Mouse (Mus musculus) mouse trophoblast stem cell (cell line): ENCODE results near the gene Vrk3.

Source experiments
- in situ Hi-C, 2 experiments: fragments of 300-500 bp; cut with MseI, MboI; formaldehyde crosslinking; loops; 2 replicates in 1 of 2; 3 replicates in 1 of 2; pipeline ENCODE4 v1.15.1; 2025

Gene Vrk3

GRCm38 (mm10) chr7:44760366-44760765 is 12.2 kb downstream of the Vrk3 start:
- in situ Hi-C loops = no loop called here

- in situ Hi-C loops = no loop called here
These were observed 19.9 kb downstream of the Vrk3 start for GRCm38 (mm10) chr7:44768129-44768528.

GRCm38 (mm10) chr7:44770046-44770578 is 21.9 kb downstream of the Vrk3 start:
- in situ Hi-C loops = no loop called here

- in situ Hi-C loops = no loop called here
These were observed 24.5 kb downstream of the Vrk3 start for GRCm38 (mm10) chr7:44772591-44773204.

- in situ Hi-C loops = no loop called here
These were observed 28.8 kb downstream of the Vrk3 start for GRCm38 (mm10) chr7:44776849-44777498.

GRCm38 (mm10) chr7:44780101-44780500 is 31.9 kb downstream of the Vrk3 start:
- in situ Hi-C loops = no loop called here

GRCm38 (mm10) chr7:44789531-44789930 is 41.3 kb downstream of the Vrk3 start:
- in situ Hi-C loops = no loop called here

GRCm38 (mm10) chr7:44790066-44790465 is 41.9 kb downstream of the Vrk3 start:
- in situ Hi-C loops = loop anchor here (5.0 kb wide), 1 partner anchor 1378 kb away; no protein-coding TSS in a partner anchor

- in situ Hi-C loops = loop anchor here (5.0 kb wide), 1 partner anchor 1380 kb away; no protein-coding TSS in a partner anchor
These were observed 44.6 kb downstream of the Vrk3 start for GRCm38 (mm10) chr7:44792781-44793180.

GRCm38 (mm10) chr7:44808927-44809326 is 60.7 kb downstream of the Vrk3 start:
- in situ Hi-C loops = no loop called here

GRCm38 (mm10) chr7:44809466-44809865 is 61.3 kb downstream of the Vrk3 start:
- in situ Hi-C loops = no loop called here

- in situ Hi-C loops = no loop called here
These were observed 62.2 kb downstream of the Vrk3 start for GRCm38 (mm10) chr7:44810365-44810764.

- in situ Hi-C loops = no loop called here
These were observed 62.8 kb downstream of the Vrk3 start for GRCm38 (mm10) chr7:44810819-44811557.

- in situ Hi-C loops = no loop called here
These were observed 64.6 kb downstream of the Vrk3 start for GRCm38 (mm10) chr7:44812651-44813325.

- in situ Hi-C loops = no loop called here
These were observed 65.8 kb downstream of the Vrk3 start for GRCm38 (mm10) chr7:44813985-44814384.

- in situ Hi-C loops = no loop called here
These were observed 66.2 kb downstream of the Vrk3 start for GRCm38 (mm10) chr7:44814423-44814822.

GRCm38 (mm10) chr7:44814952-44815553 is 66.8 kb downstream of the Vrk3 start:
- in situ Hi-C loops = no loop called here

GRCm38 (mm10) chr7:44815721-44816469 is 67.7 kb downstream of the Vrk3 start, which contains the start of the genes Nup62 and Il4i1:
Gene Nup62 (plus strand): TSS chr7:44816088.
Gene Il4i1 (plus strand): TSS chr7:44816387.
- in situ Hi-C loops = no loop called here

GRCm38 (mm10) chr7:44816470-44817021 is 68.3 kb downstream of the Vrk3 start, which contains the start of gene Atf5:
Gene Atf5 (minus strand): TSS chr7:44816658.
- in situ Hi-C loops = no loop called here

GRCm38 (mm10) chr7:44817441-44817840 is 69.2 kb downstream of the Vrk3 start:
- in situ Hi-C loops = no loop called here
